Mouse (Mus musculus) retina, embryonic 14.5 days (tissue): ENCODE data around the gene Foxe3.
"Not testable (repeated sequence)": the region's sequence is repeated elsewhere in the genome, so short reads cannot be mapped to it uniquely, and the experiment has no call there.

Experiments
- DNase-seq: peaks from one replicate; pipeline ENCODE4 v3.0.0-alpha.2; 2015; ENCODE audit warnings: low spot score

The Foxe3 gene

DNA sequence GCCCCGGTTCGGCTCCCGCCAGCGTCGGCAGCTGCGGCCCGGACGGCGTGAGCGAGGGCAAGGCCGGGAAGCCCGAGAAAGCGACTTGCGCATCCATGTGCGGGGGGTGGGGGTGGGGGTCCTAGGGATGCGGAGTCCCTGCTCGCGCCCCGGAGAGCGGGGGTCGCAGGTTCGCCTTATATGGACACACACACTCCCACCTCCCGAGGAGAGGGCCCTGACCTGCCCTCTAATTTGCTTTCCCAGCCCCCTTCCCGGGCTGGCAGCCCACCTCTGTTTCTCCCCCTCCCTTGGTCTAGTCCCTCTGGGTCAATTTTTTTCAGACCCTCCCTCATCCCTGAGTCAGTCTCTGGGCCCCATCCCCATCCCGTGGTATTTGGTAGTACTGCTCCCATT lies at the start of gene Foxe3:
Gene Foxe3 (minus strand): TSS at position 97 of the 396 bp plus-strand sequence.
- DNase-seq, result no peak

DNA sequence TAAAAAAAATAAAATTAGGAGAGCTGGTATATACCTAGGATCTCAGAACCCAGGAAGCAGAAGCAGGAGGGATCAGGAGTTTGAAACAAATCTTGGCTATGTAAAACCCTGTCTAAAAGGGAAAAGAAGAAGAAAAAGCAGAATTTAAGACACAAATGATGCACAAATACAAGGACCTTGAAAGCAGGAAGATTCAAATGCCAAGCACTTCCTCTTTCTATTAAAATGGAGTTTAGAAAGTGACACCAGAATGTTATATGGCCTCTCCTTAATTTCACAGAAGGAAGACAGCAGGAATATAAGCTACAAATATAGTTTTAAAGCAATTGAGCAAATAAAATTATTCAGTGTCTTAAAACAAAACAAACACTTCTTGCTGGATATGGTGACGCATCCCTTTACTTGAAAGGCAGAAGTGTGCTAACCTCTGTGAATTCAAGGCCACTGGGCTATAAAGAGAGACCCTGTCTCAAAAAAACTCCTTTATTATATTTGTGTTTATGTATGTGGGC lies 47.5 kb upstream of the Foxe3 start:
- DNase-seq, result no peak

DNA sequence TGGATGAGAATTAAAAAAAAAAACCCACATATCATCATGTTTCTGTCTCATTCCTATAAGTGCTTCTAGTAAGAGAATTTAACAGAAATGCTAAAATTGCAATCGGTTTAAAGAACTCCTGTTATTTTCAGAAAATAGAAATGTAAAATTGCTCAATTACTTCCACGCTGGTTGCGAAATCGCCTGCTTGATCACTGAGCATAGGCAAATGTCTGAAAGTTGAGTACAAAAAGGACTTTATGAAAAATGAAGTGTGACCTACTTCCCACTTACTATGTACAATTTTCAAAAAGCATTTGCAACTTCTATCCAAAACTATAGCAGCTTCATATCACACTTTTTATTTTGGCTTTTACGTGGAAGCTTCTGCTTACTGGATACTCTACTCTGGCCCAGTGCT lies 44.9 kb upstream of the Foxe3 start:
- no peak for DNase-seq

DNA sequence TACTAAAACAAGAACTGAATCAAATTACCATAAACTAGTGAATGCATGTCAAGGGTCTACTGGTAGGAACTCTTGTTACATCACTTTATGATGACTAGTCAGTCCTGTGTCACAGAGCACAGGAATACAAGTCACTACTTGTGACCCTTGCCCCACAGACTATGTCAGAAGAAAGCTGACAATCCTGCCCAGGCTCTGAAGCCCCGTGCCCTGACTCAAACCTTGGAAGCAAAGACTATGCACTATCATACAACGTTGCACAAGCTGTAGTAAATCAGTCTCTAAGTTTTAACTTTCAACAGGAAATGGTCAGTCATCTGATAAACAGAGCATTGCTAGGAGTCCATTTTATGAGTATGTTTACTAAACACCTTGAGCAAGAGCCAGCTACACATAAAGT lies 35.1 kb upstream of the Foxe3 start:
- DNase-seq, result not testable (repeated sequence)

DNA sequence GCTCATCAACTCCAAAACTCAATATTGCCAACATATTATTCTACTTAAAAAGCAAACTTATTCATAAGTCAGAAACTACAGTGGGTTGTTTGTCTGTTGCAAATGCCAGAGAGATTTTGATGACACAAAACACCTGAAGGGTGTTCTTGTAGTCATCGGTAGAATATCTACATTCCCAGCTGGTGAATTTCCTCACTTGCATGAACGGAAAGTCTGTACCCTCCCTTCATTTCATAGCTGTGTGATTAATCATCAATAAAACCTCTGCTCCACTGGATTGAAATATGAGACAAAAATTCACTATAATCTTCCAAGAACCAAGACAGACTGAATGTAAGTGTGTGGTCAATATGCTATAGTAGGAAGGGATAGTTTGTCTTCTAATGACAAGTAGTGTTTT lies 33.7 kb upstream of the Foxe3 start:
- no peak for DNase-seq

DNA sequence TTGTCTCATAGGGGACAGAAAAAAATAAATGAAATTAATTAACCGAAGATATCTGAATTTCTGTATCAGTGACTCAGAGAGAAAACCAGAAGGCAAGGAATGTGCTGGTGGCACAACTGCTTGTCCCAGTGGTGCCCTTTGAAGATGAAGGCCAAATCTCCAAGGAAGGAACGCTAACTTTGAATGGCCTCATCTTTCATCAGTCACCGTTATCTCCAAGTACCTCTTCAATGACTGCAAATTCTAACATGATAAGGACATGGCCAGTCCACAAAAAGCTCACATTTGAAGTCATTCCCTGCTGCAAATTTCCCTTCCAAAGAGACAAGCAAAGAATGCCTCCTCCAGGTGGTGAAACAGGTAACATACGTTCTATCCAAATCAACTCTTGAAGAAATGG lies 33.0 kb upstream of the Foxe3 start:
- DNase-seq, result no peak

DNA sequence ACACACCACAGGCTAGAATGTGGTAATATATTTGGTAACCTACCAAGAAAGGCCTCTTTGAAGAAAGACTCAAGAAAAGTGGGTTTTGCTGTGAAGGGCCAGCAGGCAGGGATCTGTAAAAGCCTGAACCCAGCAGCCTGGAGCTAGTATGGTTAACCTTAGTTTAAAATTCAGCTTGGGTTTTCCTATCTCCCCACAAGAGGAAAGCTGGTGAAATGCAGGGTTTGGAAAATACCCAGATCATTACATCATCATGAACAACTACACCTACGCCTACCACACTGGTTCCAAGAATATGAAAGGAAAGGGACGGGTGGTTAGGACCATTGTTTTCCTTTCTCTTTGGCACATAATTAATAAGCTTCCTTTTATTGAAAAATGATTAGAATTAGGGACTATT lies 32.4 kb upstream of the Foxe3 start:
- no peak for DNase-seq

DNA sequence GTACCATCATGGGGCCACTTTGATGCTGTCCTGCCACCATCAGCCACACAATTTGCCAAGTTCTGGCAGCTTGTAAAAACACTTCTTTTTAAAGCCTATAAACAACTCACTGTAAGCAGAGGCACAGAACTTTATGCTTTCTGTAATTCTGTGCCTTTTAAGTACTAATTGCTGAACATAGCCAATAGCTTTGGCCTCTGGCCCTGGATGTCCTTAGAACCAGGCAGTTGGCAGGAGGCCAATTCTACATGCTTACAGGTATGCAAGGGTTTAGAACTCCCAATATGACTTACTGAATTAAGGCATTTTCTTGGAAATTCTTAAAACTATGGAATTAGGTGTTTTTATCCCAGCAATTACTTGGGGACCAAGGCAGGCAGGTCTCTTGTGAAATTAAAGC lies 31.6 kb upstream of the Foxe3 start:
- DNase-seq, result no peak

DNA sequence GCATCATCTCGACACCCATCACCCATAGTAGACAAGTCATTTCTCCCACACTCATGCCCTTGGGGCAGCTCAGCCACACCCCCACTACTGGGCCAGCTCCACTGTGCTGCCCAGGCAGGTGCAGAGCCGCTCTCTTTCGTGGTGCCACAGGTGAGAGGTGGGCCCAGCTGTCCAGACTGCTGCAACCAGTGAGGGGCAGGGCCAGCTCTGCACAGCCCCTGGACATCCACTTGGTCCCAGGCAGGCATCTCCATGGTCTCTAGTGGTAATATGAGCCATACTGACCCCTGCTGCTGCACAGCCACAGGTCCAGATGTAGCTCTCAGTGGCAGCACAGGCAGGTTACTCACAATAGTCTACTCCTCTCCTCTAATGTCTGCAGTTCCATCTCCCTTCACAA lies 27.4 kb upstream of the Foxe3 start:
- no peak for DNase-seq

DNA sequence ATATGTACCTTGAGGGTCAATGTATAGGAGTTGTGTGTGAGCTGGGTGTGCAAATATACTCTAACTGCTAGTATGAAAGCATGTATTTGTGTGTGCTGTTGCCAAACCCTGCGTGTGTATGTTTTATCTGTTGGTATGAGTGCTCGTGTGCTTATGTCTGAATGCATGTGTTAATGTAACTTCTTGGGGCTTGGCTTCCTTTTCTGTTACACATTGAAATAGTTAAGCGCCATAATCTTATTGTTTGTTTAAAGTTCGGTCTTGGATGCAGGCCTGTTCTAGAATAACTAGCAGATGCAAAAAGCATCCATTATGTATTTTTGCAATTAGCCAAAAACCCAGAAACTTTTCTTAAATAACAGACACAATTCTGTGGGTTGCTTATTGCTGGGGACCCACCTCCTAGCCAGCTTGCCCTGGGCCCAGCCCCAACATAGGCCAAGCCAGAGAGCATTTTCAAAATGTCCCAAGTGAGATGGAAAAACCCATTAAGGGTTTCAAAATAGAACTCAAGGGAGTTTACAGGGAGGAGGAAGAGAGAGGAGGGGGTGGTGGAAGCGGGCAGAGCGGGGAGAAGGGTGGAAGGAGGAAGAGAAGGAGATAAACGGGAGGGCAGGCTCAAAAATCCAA lies 22.2 kb upstream of the Foxe3 start:
- DNase-seq, result no peak

DNA sequence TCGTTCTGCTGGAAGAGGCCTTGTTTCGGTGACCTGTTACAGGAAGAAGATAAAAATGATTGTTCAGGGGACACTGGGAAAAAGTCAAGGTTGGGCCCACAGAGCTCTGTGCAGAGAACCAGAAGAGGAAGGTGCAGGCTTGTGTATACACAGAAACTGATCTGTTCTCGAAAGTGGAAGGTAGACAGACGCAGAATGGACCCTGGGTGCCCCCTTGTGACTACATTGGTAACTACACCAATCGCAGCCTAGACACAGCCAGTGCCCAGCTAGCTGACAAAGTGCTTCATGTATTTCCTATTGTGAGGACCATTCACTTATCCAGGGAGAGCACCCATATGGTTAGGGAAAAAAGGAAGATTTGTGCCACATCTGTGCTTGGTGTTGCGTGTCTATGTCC lies 21.6 kb upstream of the Foxe3 start:
- DNase-seq, result peak; percentile 88

DNA sequence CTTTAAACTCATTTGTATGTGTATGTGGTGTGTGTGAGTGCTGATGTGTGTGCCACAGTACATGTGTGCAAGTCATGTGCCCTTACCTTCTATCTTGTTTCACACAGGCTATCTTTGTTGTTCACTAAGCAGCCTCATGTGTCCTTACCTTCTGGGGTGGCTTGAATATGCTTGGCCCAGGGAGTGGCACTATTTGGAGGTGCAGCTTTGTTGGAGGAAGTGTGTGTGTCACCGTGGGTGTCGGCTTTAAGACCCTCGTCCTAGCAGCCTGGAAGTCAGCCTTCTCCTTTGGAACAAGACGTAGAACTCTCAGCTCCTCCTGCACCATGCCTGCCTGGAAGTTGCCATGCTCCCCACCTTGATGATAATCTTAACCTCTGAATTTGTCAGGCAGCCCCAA lies 20.6 kb upstream of the Foxe3 start:
- DNase-seq, result no peak

DNA sequence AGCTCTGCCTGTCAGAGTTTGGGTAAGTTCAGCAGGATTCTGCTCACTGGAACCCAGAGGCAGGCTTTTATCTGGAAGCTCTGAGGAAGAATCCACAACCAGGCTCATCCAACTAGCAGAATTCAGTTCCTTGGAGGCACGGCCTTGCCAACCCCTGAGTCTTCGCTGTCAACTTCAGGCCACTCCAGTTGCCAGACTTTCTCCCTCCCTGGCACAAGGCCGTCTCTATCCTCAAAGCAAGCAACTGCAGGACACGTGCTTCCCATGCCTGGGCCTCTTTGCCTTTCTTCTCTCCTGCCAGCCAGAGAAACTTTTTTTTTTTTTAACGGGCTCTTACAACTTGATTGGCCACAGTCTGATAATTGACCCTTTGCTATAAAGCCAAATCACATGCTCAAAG lies 19.2 kb upstream of the Foxe3 start:
- no peak for DNase-seq

DNA sequence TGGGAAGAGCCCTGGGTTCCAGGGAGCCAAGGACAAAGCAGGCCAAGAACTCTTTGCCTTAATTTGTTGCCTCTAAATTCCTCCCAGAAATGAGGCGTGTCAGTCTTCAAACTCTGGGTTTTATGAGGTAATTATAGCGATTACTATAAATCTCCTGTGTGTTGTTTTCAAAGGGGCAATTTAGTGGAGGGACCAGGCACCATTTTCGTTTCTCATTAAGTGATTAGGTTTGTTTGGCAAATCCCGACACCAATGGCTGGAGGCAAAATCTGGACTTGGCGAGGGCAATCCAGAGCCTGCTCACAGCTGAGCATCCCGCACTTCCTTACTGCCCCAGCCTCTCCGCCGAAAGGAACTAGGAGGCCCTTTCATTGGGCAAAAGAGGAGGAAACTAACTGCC lies 16.8 kb upstream of the Foxe3 start:
- no peak for DNase-seq

DNA sequence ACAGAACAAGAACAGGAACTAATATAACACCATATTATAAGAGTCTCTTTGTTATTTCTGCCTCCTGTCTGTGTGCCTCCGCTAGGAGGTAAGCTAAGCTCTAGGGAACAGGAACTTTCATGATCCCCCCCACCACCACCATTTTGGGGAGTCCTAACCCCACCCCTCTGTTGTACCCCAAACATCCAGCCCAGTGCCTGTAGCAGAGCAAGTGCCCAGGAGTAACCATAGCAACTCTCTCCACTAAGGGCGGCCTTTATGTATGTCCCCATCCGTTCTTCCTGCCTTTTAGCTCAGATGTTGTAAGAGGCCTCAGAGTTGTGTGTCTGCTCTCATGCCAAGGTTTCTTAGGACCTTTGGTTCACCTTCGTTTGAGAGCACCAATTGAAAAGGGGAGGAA lies 16.3 kb upstream of the Foxe3 start:
- DNase-seq, result no peak

DNA sequence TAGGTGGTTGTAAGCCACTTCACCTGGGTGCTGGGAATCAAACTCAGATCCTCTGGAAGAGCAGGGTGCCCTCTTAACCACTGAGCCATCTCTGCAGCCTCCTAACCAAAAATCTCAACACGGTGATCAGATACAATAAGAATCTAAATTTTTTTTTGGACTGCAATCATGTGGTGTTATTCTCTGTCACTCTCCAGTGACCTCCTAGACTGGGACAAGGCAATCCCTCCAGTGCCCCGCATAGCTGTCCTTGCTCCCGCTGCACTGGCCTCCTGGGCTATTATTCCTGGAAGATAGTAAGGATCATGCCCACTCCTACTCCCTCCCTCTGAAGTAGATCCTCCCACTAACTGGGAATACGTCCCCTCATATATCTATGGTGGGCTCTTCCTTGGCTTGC lies 15.5 kb upstream of the Foxe3 start:
- DNase-seq, result no peak

DNA sequence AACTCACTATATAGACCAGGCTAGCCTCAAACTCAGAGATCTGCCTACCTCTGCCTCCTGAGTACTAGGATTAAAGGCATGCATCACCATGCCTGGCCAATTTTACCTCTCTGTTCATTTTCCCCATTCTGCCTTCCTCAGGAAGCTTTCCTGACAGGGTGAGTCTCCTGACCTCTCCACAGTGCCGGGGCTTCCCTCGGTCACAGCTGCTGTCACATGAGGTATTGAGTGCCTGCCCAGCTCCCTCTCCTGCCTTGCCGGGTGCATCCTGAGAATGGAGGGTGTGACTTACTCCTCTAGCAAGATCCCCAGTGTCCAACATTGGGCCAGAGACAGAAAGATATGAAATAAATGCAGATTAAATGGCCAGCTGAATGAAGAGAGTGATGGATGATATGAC lies 12.4 kb upstream of the Foxe3 start:
- no peak for DNase-seq

DNA sequence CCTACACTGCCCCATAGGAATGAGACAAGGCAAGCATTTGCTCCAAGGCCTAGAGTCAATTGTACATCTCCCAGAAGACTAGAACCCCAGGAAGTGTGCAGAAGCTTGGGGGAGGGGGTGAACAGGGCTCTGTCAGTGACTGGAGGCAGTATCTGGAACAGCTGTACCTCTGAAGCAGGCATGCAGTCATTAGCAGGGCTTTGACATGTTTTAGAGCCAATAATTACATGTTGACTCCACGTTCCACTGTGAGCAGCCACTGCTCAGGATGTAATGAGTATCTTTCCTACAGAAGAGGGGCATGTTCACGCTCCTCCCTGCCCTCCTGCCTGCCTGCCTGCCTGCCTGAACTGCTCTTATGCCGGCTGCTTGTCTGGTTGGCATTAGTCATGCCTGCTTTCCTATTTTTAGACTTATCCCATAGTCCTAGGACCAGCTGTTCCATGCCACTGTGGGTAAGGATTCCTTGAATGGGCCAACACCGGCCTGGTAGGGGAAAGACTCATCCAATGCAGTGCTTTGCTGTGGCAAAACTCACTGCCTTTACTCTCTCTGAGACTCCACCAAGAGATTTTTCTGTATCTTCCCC lies 11.7 kb upstream of the Foxe3 start:
- DNase-seq, result no peak

DNA sequence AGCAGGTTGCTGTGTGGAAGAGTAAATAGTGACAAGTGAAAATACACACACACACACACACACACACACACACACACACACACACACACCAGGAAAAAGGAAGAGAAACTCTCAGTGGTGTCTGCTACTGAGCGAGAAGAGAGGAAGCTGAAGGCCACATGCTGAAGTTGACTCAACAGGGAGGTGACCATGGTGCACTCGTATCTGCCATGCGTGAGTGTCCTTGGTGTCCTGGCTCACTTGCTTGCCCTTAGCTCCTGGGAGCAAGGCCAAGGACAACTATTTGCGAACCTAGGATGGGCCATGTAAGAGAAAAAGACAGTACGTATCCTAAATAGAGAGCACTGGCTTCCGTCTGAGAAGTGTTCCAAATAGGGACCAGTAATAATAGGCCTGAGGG lies 8.4 kb upstream of the Foxe3 start:
- DNase-seq, result no peak

DNA sequence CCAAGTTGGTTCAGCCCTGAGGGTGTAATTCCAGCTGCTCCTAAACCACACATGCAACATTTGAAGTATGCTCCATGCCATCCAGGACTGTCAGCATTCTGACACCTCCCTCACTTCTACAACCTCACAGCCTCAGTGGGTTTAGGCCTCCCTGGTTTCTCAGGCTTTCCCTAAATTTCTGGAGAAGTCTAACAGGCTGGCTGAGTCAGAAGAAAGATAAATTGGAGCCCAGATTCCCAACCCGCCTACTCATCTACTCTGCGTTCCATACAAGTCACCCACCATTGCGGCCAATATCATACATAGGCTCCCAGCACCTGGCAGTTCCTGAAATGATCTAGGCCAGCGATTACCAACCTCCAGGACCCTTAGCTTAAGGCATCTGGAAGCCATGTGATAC lies 6.9 kb upstream of the Foxe3 start:
- DNase-seq, result no peak

DNA sequence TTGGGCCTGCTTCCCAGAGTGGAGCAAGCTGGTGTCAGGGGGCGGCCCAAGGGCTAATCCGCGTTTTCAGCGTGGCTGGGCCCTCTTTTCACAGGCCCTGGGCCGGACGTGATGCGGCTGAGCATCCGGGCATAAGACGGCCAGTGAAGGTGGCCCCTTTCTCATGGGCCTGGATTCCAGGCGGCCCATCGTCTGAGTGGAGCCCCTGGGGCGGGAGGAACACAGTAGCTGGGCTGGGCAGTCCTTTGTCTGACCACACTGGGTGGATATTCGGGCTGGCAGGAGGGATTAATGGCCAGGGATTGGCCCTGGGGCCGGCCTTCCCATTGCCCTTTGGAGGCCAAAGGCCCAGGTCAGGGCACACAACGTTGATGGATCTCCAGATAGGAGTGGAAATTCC lies 3.3 kb upstream of the Foxe3 start:
- DNase-seq, result no peak

DNA sequence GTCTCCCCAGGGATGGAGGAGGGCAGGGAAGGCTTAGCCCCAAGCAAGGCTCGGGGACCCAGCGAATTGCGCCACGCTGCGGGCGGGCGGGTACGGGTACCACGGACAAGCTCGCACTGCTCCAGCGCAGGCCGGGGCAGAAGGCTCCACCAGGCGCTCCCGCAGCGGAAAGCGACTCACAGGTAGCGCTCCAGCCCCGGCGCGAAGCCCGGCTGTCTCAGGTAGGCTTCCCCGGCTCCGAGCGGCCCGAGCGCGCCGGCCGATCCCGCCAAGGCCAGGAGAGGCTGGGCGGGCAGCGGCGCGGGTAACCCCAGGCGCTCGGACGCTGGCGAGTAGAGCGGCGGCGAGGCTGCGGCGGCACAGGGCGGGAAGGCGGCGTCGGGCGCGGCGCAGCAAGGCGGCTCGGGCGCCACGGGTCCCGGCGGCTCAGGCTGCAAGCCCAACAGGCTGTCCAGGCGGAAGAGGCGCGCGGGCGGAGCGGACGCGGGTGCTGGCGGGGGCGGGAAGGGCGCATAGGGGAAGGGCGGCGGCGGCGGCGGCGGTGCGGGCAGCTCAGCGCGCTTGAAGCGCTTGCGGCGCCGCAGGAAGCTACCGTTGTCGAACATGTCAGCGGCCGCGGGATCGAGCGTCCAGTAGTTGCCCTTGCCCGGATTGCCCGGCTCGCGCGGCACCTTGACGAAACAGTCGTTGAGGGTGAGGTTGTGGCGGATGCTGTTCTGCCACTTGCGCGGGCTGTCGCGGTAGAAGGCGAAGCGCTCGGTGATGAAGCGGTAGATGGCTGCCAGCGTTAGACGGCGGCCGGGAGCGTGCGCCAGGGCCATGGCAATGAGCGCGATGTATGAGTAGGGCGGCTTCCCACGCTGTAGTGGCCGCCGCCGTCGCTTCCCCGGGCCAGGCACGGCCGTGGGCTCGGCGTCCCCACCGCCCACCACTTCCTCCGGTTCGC lies 569 bp downstream of the Foxe3 start:
- DNase-seq, result no peak

DNA sequence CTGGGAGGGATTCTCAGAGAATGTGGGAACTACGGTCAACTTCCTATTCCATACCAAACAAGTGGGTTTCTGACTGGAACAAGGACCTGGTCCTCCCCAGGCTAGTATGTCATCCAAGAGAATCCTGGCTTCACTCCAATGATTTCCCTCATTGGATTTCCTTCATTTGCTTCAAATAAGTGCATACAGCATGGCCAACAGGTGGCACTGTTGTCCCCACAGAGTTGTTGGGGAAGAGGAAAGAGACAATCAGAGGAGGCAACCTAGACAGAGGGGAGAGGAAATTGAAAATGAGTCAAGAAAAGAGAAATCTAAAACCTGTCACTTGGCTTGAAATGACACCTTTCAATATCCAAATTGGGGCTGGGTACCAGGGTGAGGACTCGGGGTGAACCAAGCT lies 8.7 kb downstream of the Foxe3 start:
- DNase-seq, result peak; percentile 74
